Mouse (Mus musculus) stomach, postnatal 0 days (tissue): Measurements from ENCODE around the gene Nkpd1. TPM values are rescaled to one million over a fixed set of nuclear protein-coding genes. Genes with fewer than 3 reads are reported as not detected.

Experiments used
- ATAC-seq: fragments of 200-750 bp; cut with Nextera tagmentation; 2 replicates; pipeline ENCODE4 v1.8.0; 2017; ENCODE audit not compliant: low FRiP score, low TSS enrichment
- DNase-seq: peaks from one replicate; pipeline ENCODE4 v3.0.0-alpha.2; 2016; ENCODE audit warnings: low spot score
- H3K27ac ChIP-seq: fragments of 300-500 bp; sonication (generic); replicated peaks from 2 replicates; pipeline ENCODE4 v1.5.1; 2014; ENCODE audit warnings: mild to moderate bottlenecking, control low read depth
- H3K27me3 ChIP-seq: fragments of 300-500 bp; sonication (generic); 2 replicates; pipeline ENCODE4 v1.6.1; 2014; ENCODE audit warnings: low read length; ENCODE audit not compliant: control insufficient read depth, insufficient read depth
- H3K36me3 ChIP-seq: fragments of 300-500 bp; sonication (generic); 2 replicates; pipeline ENCODE4 v1.6.1; 2014; ENCODE audit warnings: low read length, mixed read lengths; ENCODE audit not compliant: control insufficient read depth, insufficient read depth
- H3K4me1 ChIP-seq: fragments of 300-500 bp; sonication (generic); replicated peaks from 2 replicates; pipeline ENCODE4 v1.6.1; 2014; ENCODE audit warnings: antibody characterized with exemption; ENCODE audit not compliant: control insufficient read depth, insufficient read depth
- H3K4me2 ChIP-seq: fragments of 300-500 bp; sonication (generic); replicated peaks from 2 replicates; pipeline ENCODE4 v1.6.1; 2014; ENCODE audit warnings: low read depth, mild to moderate bottlenecking, control low read depth, moderate library complexity
- H3K4me3 ChIP-seq: fragments of 300-500 bp; sonication (generic); 2 replicates; pipeline ENCODE4 v1.5.1; 2014; ENCODE audit warnings: low read depth, low read length, control low read depth
- H3K9ac ChIP-seq: fragments of 300-500 bp; sonication (generic); 2 replicates; pipeline ENCODE4 v1.6.1; 2014; ENCODE audit warnings: mild to moderate bottlenecking, low read length, control low read depth, mixed read lengths
- H3K9me3 ChIP-seq: fragments of 300-500 bp; sonication (generic); 2 replicates; pipeline ENCODE4 v1.6.1; 2016; ENCODE audit warnings: low read length; ENCODE audit not compliant: control insufficient read depth
- CTCF ChIP-seq: IDR thresholded peaks from 2 replicates; pipeline ENCODE4 v1.5.1; 2016; ENCODE audit warnings: antibody characterized with exemption, low read depth, mild to moderate bottlenecking, moderate library complexity
- EP300 ChIP-seq: optimal IDR thresholded peaks from 2 replicates; pipeline ENCODE3; 2016; ENCODE audit warnings: antibody characterized with exemption
- WGBS: fragments of 180-500 bp; shearing (Covaris S2); extraction: QIAGEN DNeasy Blood & Tissue Kit; methylation state at CpG from one replicate; pipeline ENCODE4 v1.1.7; 2014; 5-methylcytosine and 5-hydroxymethylcytosine counted together
- polyA plus RNA-seq: library from polyadenylated mRNA; unstranded; fragments of >200 nt; fragmentation: Nextera tagmentation; extraction: Ambion mirVana; gene quantifications from 2 replicates; pipeline ENCODE4 v1.2.1, GENCODE M21; 2015

Nkpd1 gene
- polyA plus RNA-seq, 1 experiment from 2014 or later: 30.8 TPM

GRCm38 (mm10) chr7:19520032-19520431 lies 2.4 kb downstream of the Nkpd1 start:
- TF ChIP-seq EP300 (no peak), CTCF (no peak)
- DNase-seq: no peak
- Histone ChIP-seq H3K9ac (peak overlapping the region; percentile 4; the same call in 1 of the 2 replicates), H3K27me3 (peaks cover 28% of the 10 kb centered on the region; the same call in 1 of the 2 replicates), H3K4me3 (no peak overlapping the region; the same call in 1 of the 2 replicates), H3K4me2 (peak overlapping the region; percentile 4; the same call in 1 of the 2 replicates), H3K36me3 (no peaks in the 10 kb centered on the region), H3K9me3 (no peaks in the 10 kb centered on the region), H3K27ac (no peak overlapping the region), H3K4me1 (peaks cover 10% of the 10 kb centered on the region)
- WGBS: 11% methylated on average over 23 of the region's 23 CpGs
- no peak for ATAC-seq

GRCm38 (mm10) chr7:19523017-19523756 lies 5.5 kb downstream of the Nkpd1 start:
- DNase-seq (peak; percentile 37), ATAC-seq (0 out of 2 replicates have a peak, but pooled peaks have one; percentile 25)
- Histone ChIP-seq H3K27ac (no peak overlapping the region), H3K9me3 (no peaks in the 10 kb centered on the region), H3K4me1 (peaks cover 10% of the 10 kb centered on the region), H3K27me3 (peaks cover 28% of the 10 kb centered on the region; the same call in 1 of the 2 replicates), H3K4me3 (peak overlapping the region; percentile 39), H3K4me2 (peak overlapping the region; percentile 55), H3K36me3 (no peaks in the 10 kb centered on the region), H3K9ac (no peak overlapping the region; the same call in 1 of the 2 replicates)
- WGBS: 7% methylated on average over 72 of the region's 72 CpGs
- TF ChIP-seq EP300 (no peak), CTCF (no peak)

- H3K27me3 ChIP-seq: peaks cover 26% of the 10 kb centered on the region; the same call in 1 of the 2 replicates
- H3K4me1 ChIP-seq: peaks cover 10% of the 10 kb centered on the region
- H3K4me2 ChIP-seq: peak overlapping the region; percentile 55
- peak; percentile 69 for TF ChIP-seq CTCF
- TF ChIP-seq EP300: no peak
- no peaks in the 10 kb centered on the region for H3K9me3 ChIP-seq
- 0 out of 2 replicates have a peak, but pooled peaks have one; percentile 13 for ATAC-seq
- no peaks in the 10 kb centered on the region for H3K36me3 ChIP-seq
- H3K9ac ChIP-seq: no peak overlapping the region; the same call in 1 of the 2 replicates
- peak; percentile 71 for DNase-seq
- peak overlapping the region; percentile 39 for H3K4me3 ChIP-seq
- WGBS: 1% methylated on average over 64 of the region's 64 CpGs
- no peak overlapping the region for H3K27ac ChIP-seq
These were observed 6.2 kb downstream of the Nkpd1 start for GRCm38 (mm10) chr7:19523757-19524419.

- Histone ChIP-seq H3K4me2 (peak overlapping the region; percentile 55), H3K36me3 (no peaks in the 10 kb centered on the region), H3K4me3 (peak overlapping the region; percentile 39), H3K27me3 (peaks cover 22% of the 10 kb centered on the region; the same call in 1 of the 2 replicates), H3K9ac (peak overlapping the region; percentile 18; the same call in 1 of the 2 replicates), H3K4me1 (peaks cover 10% of the 10 kb centered on the region), H3K27ac (peak overlapping the region; percentile 9), H3K9me3 (no peaks in the 10 kb centered on the region)
- no peak for ATAC-seq
- WGBS: 14% methylated on average over 24 of the region's 24 CpGs
- DNase-seq: no peak
- TF ChIP-seq EP300 (no peak), CTCF (no peak)
These were observed 6.9 kb downstream of the Nkpd1 start for GRCm38 (mm10) chr7:19524420-19525104.

GRCm38 (mm10) chr7:19525105-19525481 lies 7.5 kb downstream of the Nkpd1 start:
- TF ChIP-seq EP300 (no peak), CTCF (peak; percentile 48)
- Histone ChIP-seq H3K4me2 (no peak overlapping the region), H3K27me3 (peaks cover 21% of the 10 kb centered on the region; the same call in 1 of the 2 replicates), H3K4me3 (no peak overlapping the region), H3K9me3 (no peaks in the 10 kb centered on the region), H3K27ac (peak overlapping the region; percentile 9; the same call in 1 of the 2 replicates), H3K4me1 (peaks cover 10% of the 10 kb centered on the region), H3K9ac (no peak overlapping the region), H3K36me3 (no peaks in the 10 kb centered on the region)
- WGBS: 63% methylated on average over 2 of the region's 2 CpGs
- no peak for DNase-seq
- ATAC-seq: peak; percentile 11; the same call in 1 of the 2 replicates
